Comparison of ENCODE assay signal across 21 mouse cellular contexts in the genomic region with DNA sequence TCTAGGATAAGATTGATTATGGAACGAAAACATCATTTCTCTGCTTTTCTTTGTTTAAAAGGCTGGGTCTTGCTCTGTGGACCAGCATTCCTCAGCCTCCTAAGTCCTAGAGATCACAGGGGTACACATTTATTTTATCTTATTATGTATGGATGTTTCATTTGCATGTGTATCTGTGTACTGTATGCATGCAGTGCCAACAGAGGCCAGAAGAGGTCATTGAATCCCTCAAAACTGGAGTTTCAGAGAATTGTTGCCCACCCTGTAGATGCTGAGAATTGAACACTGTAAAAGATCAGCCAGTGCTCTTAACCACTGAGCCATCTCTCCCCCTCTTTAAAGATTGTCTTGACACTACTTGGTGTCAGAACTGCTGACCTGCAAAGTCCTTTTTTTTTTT.
A peak's percentile ranks its signal among the peaks of the same experiment; 100 is the strongest.
DNase-seq lines count a peak whose midpoint lies in the region; ATAC-seq and TF ChIP-seq lines count a peak whose summit lies in the region.
"Had no signal": no experiment of that assay in that cellular context is flagged by ENCODE, and none has a peak within 500 bp of the region (broad histone marks: within the 10 kb centered on the region; RNA-seq: fewer than 3 reads in every experiment).

No protein-coding gene starts in this region.

- peak; percentile 37 for DNase-seq in embryonic facial prominence, embryonic 11.5 days (ENCODE audit: low spot score)
- DNase-seq in embryonic facial prominence, embryonic 10.5 days (ENCODE audit: low spot score) = no peak
- peak; percentile 9 for DNase-seq in kidney, postnatal 0 days (ENCODE audit: low spot score)
- no peak for DNase-seq in lung, postnatal 0 days (ENCODE audit: low spot score)
- no peak for DNase-seq in lung, postnatal 10 days
- DNase-seq in retina, postnatal 1 day = peak; percentile 8
- DNase-seq in limb, embryonic 10.5 days (ENCODE audit: low spot score) = no peak
- DNase-seq: adrenal gland, postnatal 25 days; cerebellum, adult 11 months; kidney, postnatal 25 days; lung, postnatal 4 days; thymus, postnatal 36 days had no signal

- H3K4me1 ChIP-seq in embryonic facial prominence, embryonic 11.5 days (ENCODE audit: control insufficient read depth, insufficient read depth, low read length) = no peaks in the 10 kb centered on the region
- peaks cover 6% of the 10 kb centered on the region; the same call in 1 of the 2 replicates for H3K4me1 ChIP-seq in embryonic facial prominence, embryonic 10.5 days
- H3K4me1 ChIP-seq in kidney, postnatal 0 days (replicated peaks; ENCODE audit: insufficient read depth, low read length) = no peaks in the 10 kb centered on the region
- no peaks in the 10 kb centered on the region for H3K4me1 ChIP-seq in kidney, embryonic 16.5 days (ENCODE audit: insufficient read depth, low read length)
- no peaks in the 10 kb centered on the region for H3K4me1 ChIP-seq in lung, postnatal 0 days (ENCODE audit: insufficient read depth, low read depth, low read length)
- no peaks in the 10 kb centered on the region for H3K4me1 ChIP-seq in limb, embryonic 10.5 days
- H3K4me1 ChIP-seq: heart, embryonic 13.5 days; limb, embryonic 15.5 days had no signal

- no peak for ATAC-seq in embryonic facial prominence, embryonic 11.5 days (replicated peaks; ENCODE audit: insufficient number of reproducible peaks, low FRiP score, low TSS enrichment, low read depth)
- no peak for ATAC-seq in kidney, postnatal 0 days (replicated peaks; ENCODE audit: low FRiP score, low read depth)
- no peak for ATAC-seq in kidney, embryonic 16.5 days (ENCODE audit: low FRiP score, low TSS enrichment)
- no peak for ATAC-seq in lung, postnatal 0 days
- ATAC-seq: activated CD4-positive, CD25-positive, alpha-beta regulatory T cell, adult 4 months; forebrain, embryonic 15.5 days; intestine, embryonic 16.5 days had no signal

- TF ChIP-seq CTCF in kidney, postnatal 0 days (IDR thresholded peaks at IDR 0.05; ENCODE audit: low read depth) = peak; percentile 46
- peak; percentile 14; the same call in 1 of the 2 replicates for TF ChIP-seq CTCF in lung, postnatal 0 days (IDR thresholded peaks at IDR 0.05)

- H3K4me2 ChIP-seq in embryonic facial prominence, embryonic 11.5 days (ENCODE audit: low read depth, low read length) = no peak overlapping the region
- H3K4me2 ChIP-seq in kidney, postnatal 0 days (ENCODE audit: low read length) = no peak overlapping the region
- H3K4me2 ChIP-seq in kidney, embryonic 16.5 days (replicated peaks; ENCODE audit: low read depth, low read length) = no peak overlapping the region
- no peak overlapping the region for H3K4me2 ChIP-seq in lung, postnatal 0 days (replicated peaks; ENCODE audit: low read depth, low read length)
- H3K4me2 ChIP-seq: forebrain, embryonic 15.5 days; heart, embryonic 13.5 days; hindbrain, embryonic 14.5 days; limb, embryonic 15.5 days; midbrain, embryonic 11.5 days; neural tube, embryonic 12.5 days had no signal

- H3K27ac ChIP-seq in embryonic facial prominence, embryonic 11.5 days (replicated peaks; ENCODE audit: low read depth, low read length) = no peak overlapping the region
- H3K27ac ChIP-seq in embryonic facial prominence, embryonic 10.5 days (replicated peaks) = no peak overlapping the region
- H3K27ac ChIP-seq in kidney, postnatal 0 days = no peak overlapping the region
- no peak overlapping the region for H3K27ac ChIP-seq in kidney, embryonic 16.5 days (ENCODE audit: low read length)
- no peak overlapping the region for H3K27ac ChIP-seq in lung, postnatal 0 days (ENCODE audit: low read length)
- no peak overlapping the region for H3K27ac ChIP-seq in limb, embryonic 10.5 days
- H3K27ac ChIP-seq: forebrain, embryonic 15.5 days; heart, embryonic 13.5 days; hindbrain, embryonic 14.5 days; limb, embryonic 15.5 days; neural tube, embryonic 12.5 days had no signal

- no peak overlapping the region for H3K4me3 ChIP-seq in embryonic facial prominence, embryonic 11.5 days (ENCODE audit: low read depth, low read length)
- H3K4me3 ChIP-seq in embryonic facial prominence, embryonic 10.5 days = no peak overlapping the region
- no peak overlapping the region for H3K4me3 ChIP-seq in kidney, postnatal 0 days (replicated peaks; ENCODE audit: low read depth, low read length)
- no peak overlapping the region for H3K4me3 ChIP-seq in kidney, embryonic 16.5 days (ENCODE audit: low read length)
- H3K4me3 ChIP-seq in lung, postnatal 0 days (ENCODE audit: low read depth, low read length) = no peak overlapping the region
- no peak overlapping the region for H3K4me3 ChIP-seq in limb, embryonic 10.5 days
- H3K4me3 ChIP-seq: forebrain, embryonic 15.5 days; heart, embryonic 13.5 days; limb, embryonic 15.5 days; neural tube, embryonic 12.5 days had no signal

- H3K9me3 ChIP-seq in embryonic facial prominence, embryonic 11.5 days (replicated peaks; ENCODE audit: control insufficient read depth, low read length) = no peaks in the 10 kb centered on the region
- no peaks in the 10 kb centered on the region for H3K9me3 ChIP-seq in embryonic facial prominence, embryonic 10.5 days
- H3K9me3 ChIP-seq in kidney, postnatal 0 days (replicated peaks; ENCODE audit: low read length) = no peaks in the 10 kb centered on the region
- no peaks in the 10 kb centered on the region for H3K9me3 ChIP-seq in kidney, embryonic 16.5 days (ENCODE audit: low read length)
- no peaks in the 10 kb centered on the region for H3K9me3 ChIP-seq in lung, postnatal 0 days (ENCODE audit: low read length)
- no peaks in the 10 kb centered on the region for H3K9me3 ChIP-seq in limb, embryonic 10.5 days (replicated peaks)
- H3K9me3 ChIP-seq: forebrain, embryonic 15.5 days; heart, embryonic 13.5 days; limb, embryonic 15.5 days; neural tube, embryonic 12.5 days had no signal

- WGBS in embryonic facial prominence, embryonic 11.5 days = 91% methylated on average over 1 of the region's 1 CpGs
- WGBS in embryonic facial prominence, embryonic 10.5 days = 94% methylated on average over 1 of the region's 1 CpGs
- 89% methylated on average over 1 of the region's 1 CpGs for WGBS in kidney, postnatal 0 days
- 92% methylated on average over 1 of the region's 1 CpGs for WGBS in kidney, embryonic 16.5 days
- 76% methylated on average over 1 of the region's 1 CpGs for WGBS in lung, postnatal 0 days
- WGBS in limb, embryonic 10.5 days = 98% methylated on average over 1 of the region's 1 CpGs

- TF ChIP-seq EP300 in lung, postnatal 0 days (IDR thresholded peaks at IDR 0.05) = no peak

- no peak overlapping the region for H3K9ac ChIP-seq in embryonic facial prominence, embryonic 11.5 days (replicated peaks; ENCODE audit: low read length)
- H3K9ac ChIP-seq in kidney, postnatal 0 days (ENCODE audit: low read depth, low read length) = no peak overlapping the region
- H3K9ac ChIP-seq in kidney, embryonic 16.5 days (replicated peaks; ENCODE audit: low read length) = no peak overlapping the region
- no peak overlapping the region for H3K9ac ChIP-seq in lung, postnatal 0 days (replicated peaks; ENCODE audit: low read depth)
- H3K9ac ChIP-seq: forebrain, embryonic 15.5 days; heart, embryonic 13.5 days; hindbrain, embryonic 14.5 days; limb, embryonic 15.5 days; neural tube, embryonic 12.5 days had no signal

- no peaks in the 10 kb centered on the region for H3K27me3 ChIP-seq in embryonic facial prominence, embryonic 11.5 days (ENCODE audit: control insufficient read depth, insufficient read depth, low read length)
- no peaks in the 10 kb centered on the region; the same call in 1 of the 2 replicates for H3K27me3 ChIP-seq in embryonic facial prominence, embryonic 10.5 days (replicated peaks; ENCODE audit: low read depth, poor library complexity, severe bottlenecking)
- H3K27me3 ChIP-seq in kidney, postnatal 0 days (ENCODE audit: insufficient read depth, low read length) = no peaks in the 10 kb centered on the region
- H3K27me3 ChIP-seq in kidney, embryonic 16.5 days (ENCODE audit: insufficient read depth, low read length) = no peaks in the 10 kb centered on the region
- H3K27me3 ChIP-seq in lung, postnatal 0 days (replicated peaks; ENCODE audit: insufficient read depth, low read length) = no peaks in the 10 kb centered on the region
- no peaks in the 10 kb centered on the region for H3K27me3 ChIP-seq in limb, embryonic 10.5 days (ENCODE audit: low read depth, poor library complexity, severe bottlenecking)
- H3K27me3 ChIP-seq: heart, embryonic 13.5 days; limb, embryonic 15.5 days; neural tube, embryonic 12.5 days had no signal

- no peaks in the 10 kb centered on the region for H3K36me3 ChIP-seq in embryonic facial prominence, embryonic 11.5 days (replicated peaks; ENCODE audit: control insufficient read depth, insufficient read depth, low read depth, low read length)
- no peaks in the 10 kb centered on the region for H3K36me3 ChIP-seq in embryonic facial prominence, embryonic 10.5 days (replicated peaks)
- no peaks in the 10 kb centered on the region for H3K36me3 ChIP-seq in kidney, postnatal 0 days (ENCODE audit: insufficient read depth, low read length)
- no peaks in the 10 kb centered on the region for H3K36me3 ChIP-seq in kidney, embryonic 16.5 days (ENCODE audit: insufficient read depth, low read length)
- H3K36me3 ChIP-seq in lung, postnatal 0 days (ENCODE audit: insufficient read depth, low read length) = no peaks in the 10 kb centered on the region
- H3K36me3 ChIP-seq in limb, embryonic 10.5 days = no peaks in the 10 kb centered on the region
- H3K36me3 ChIP-seq: forebrain, embryonic 15.5 days; heart, embryonic 13.5 days; limb, embryonic 15.5 days; neural tube, embryonic 12.5 days had no signal

Comparison
In these comparisons a context has a peak if more than half of its experiments do, and no peak if none do; other contexts are left out.
1. DNase-seq: peak in embryonic facial prominence, embryonic 11.5 days (single experiment), kidney, postnatal 0 days (single experiment) and retina, postnatal 1 day (single experiment); none in embryonic facial prominence, embryonic 10.5 days (single experiment), lung, postnatal 0 days (single experiment), lung, postnatal 10 days (single experiment) and limb, embryonic 10.5 days (single experiment).